Mouse (Mus musculus) cerebellum, postnatal 25 days (tissue): ENCODE measurements at regions not wholly inside any gene's neighbourhood (a gene's known extent, or its start where the extent isn't known, plus 50 kb on each side); places are given as distances from the start of the nearest gene placed in this dataset.

Source experiments
- DNase-seq, 2 experiments: peaks; one replicate each; pipeline ENCODE4 v3.0.0; 2021; ENCODE audit warnings: mixed read lengths in 2 of 2

DNA sequence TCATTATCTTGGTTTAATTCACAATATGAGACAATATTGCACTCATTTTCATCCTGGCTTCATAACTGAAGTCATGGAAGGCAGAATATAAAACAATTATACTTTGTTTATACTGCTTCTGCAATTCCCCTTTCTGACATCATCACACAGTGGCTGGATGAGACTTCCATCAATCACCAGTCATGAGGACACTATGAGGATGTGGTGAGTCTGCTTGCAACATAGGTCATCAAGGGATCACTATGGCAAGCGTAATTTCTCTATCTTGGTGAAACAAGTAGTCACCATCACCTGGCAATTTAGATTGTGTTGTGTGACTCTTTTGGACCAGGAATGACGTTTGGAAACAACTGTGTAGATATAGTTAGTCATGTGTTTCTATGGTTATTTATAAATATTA is 134.6 kb downstream of the Hao1 start:
- no peak for DNase-seq

DNA sequence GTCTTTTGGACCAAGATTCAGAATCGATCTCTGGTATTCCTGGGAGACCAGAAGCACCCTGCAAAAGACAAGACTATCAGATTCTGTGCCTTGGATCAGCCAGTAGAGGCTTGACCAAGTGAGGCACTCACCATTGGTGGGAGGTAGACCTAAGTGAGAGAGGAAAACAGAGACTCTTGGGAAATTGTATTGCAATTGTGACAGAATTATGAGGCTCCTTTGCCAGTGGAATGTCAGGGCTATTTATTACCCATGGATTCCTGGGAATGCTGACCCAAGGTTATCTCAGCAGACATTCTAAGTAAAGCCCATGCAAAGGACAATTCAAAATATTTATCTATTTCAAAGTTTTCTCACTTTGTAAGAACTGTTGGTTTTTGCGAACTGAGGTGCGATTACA is 154.6 kb downstream of the Hao1 start:
- no peak for DNase-seq

- no peak for DNase-seq
Measured at GRCm38 (mm10) chr2:134393421-134393820, 160.7 kb downstream of the Hao1 start.

DNA sequence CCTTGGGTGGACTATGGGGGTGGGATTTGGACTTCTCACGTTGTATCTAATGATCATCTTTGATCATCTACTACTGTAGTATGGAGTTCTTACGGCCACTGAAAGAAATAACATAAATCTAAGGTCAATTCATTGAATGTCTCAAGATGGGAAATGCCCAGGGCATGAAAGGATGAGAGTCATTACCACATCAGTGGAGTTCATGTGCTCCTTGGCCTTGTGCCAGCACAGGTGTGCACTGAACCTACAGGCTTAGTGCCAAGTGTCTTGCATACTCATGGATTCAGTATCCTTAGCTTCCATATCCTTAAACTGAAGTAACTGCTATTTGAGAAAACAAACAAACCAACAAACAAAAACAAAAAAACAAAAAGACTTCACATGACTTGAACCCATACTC is 179.1 kb downstream of the Hao1 start:
- DNase-seq: no peak

- peak; percentile 10 to 43 for DNase-seq
Measured at GRCm38 (mm10) chr2:134350894-134351501, 203.2 kb downstream of the Hao1 start.

DNA sequence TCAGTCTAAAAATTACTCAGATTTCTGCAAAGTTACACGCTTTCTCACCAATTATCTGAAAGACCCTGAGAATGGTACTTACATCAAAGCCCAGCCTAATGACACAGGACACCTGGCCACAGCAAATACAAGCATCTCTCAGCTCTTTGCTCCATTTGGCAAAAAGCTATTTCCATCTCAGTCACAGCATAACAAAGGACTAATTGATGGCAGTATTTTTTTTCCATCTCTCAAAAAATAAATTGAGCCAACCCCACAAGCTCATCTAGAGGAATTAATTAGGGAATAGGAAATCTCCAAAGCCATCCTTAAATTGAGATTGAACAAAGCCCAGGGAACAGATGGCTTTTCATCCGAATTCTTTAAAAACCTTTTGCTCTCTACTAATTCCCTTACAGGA is 203.7 kb downstream of the Hao1 start:
- no peak for DNase-seq

- no peak for DNase-seq
Measured at GRCm38 (mm10) chr2:134342515-134343140, 211.5 kb downstream of the Hao1 start.

GRCm38 (mm10) chr2:134308092-134308491 is 246.1 kb downstream of the Hao1 start:
- DNase-seq: no peak

- DNase-seq: no peak
Measured at GRCm38 (mm10) chr2:134290126-134290691, 264.0 kb downstream of the Hao1 start.

DNA sequence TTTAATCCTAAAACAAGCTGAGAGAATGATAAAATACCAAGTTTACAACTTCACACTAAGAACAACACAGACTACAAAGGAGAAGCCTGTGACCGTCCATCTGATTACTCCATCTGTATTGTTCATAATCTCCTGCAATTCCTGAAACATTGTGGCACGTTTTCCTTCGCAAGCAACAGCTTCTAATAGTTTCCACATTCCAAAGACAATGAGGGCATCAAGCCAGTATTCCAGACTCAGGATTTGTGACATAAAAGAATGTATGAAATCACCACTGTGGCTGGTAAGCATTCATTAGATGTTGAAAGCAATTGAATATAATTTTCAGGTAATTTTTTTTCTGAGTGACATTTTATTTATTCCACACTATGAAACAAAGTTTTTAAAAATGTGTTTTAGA is 278.3 kb downstream of the Hao1 start:
- DNase-seq: no peak

- DNase-seq: no peak
Measured at GRCm38 (mm10) chr2:134268466-134268865, 285.7 kb downstream of the Hao1 start.
